Mouse (Mus musculus): Measurements from ENCODE around the gene Aig1.

Aig1 gene

GRCm38 (mm10) chr10:13653326-13653725 lies 215.5 kb downstream of the Aig1 start:
- in situ Hi-C loops (cut with MboI, MseI): no loop called here

GRCm38 (mm10) chr10:13652061-13652460 lies 216.7 kb downstream of the Aig1 start:
- in situ Hi-C loops (cut with MboI, MseI): no loop called here

DNA sequence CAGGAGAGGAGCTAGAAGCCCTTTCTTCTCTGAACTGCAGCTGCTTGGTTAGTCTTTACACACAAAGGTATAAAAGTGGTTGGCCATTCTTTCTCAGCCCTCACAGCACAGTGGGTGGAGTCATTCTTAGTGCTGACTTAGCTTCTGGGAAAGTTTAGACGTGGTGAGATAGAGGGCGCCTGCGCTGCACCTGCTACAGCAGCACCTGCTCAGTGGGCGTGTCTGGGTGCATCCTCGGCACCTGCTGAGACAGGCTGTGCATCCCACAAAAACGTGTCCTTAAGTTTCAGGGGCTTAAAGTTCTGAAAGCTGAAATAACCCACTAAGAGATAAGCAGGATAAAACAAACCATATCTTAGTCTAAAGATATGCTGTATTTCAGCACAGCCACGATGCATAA lies 227.0 kb downstream of the Aig1 start:
- in situ Hi-C loops (cut with MboI, MseI): no loop called here

DNA sequence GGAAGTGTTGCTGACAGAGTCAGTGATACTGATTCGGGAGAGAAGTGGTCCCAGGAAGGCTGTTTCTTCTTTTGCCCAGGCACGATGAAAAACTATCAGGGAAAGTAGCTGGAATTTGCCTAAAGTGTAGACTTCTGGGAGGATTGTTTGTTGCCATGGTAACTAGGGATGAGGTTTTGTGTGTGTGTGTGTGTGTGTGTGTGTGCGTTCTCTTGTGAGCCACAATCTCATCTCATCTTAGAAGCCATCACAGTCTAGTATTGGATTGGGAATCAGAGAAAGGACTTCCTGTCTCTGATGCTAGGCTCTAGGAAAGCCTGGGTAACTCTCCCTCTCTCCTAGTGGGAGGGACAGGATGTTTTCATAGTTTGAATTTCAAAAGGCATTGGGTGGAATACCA lies 237.0 kb downstream of the Aig1 start:
- in situ Hi-C loops (cut with MboI, MseI): no loop called here

- in situ Hi-C loops (cut with MboI, MseI): no loop called here
These were observed 245.0 kb downstream of the Aig1 start for GRCm38 (mm10) chr10:13623735-13624134.

DNA sequence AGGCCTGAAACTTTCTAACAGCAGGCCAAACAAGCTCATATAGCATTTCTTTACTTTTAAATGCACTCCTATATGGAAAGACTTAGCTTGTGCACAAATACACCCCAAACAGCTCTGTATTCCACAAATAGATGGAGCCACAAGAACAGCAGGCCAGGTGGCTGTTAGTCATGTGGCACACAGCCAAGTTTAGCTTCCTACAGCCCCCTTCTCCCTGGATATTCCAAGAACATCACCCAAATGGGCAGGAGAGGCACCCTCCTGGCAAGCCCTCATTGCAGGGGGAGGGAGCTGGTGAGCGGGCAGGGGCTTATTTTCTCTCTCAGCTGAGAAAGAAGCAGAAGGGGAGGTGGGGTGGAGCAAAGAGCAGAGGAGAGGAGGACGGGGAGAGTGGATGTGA lies 267.9 kb downstream of the Aig1 start:
- in situ Hi-C loops (cut with MboI, MseI): no loop called here

DNA sequence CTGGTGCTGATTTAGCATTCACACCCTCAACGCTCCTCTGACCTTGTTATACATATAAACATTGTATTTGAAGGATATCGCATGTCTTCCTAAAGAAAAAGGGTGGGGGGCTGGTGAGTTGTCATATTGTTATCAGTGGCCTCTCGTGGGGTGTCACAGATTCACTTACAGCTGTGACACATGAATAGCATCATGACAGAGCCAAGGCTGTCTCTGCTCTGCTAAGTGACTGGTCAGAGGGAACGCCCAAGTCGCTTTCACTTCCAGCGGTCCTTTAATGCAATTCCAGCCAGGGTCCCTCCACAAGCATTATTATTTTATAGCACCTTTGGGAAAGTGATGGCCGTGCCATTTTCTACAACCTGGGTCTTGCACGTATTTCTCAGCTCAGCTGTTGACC lies 271.3 kb downstream of the Aig1 start:
- in situ Hi-C loops (cut with MboI, MseI): no loop called here
